Mouse (Mus musculus) G1E (cell line): ENCODE data around the gene Stim1. TPM values are rescaled to one million over a fixed set of nuclear protein-coding genes. Genes with fewer than 3 reads are reported as not detected.

Source experiments
- ATAC-seq: 2 replicates; pipeline ENCODE4 v1.8.0; 2016; ENCODE audit warnings: mild to moderate bottlenecking; ENCODE audit not compliant: insufficient number of reproducible peaks, poor library complexity, low FRiP score, severe bottlenecking; ENCODE audit errors: extremely low read depth
- DNase-seq: peaks from one replicate; pipeline ENCODE4 v3.0.0; 2012; ENCODE audit warnings: low spot score
- H3K27me3 ChIP-seq: 2 replicates; pipeline ENCODE4 v1.6.1; 2012; ENCODE audit warnings: mild to moderate bottlenecking, low read length, inconsistent platforms; ENCODE audit not compliant: insufficient read depth
- H3K36me3 ChIP-seq: replicated peaks from 2 replicates; pipeline ENCODE3; 2012; ENCODE audit warnings: mild to moderate bottlenecking, inconsistent platforms
- H3K4me1 ChIP-seq: 2 replicates; pipeline ENCODE4 v1.6.1; 2012; ENCODE audit warnings: low read depth, low read length, inconsistent platforms, mixed read lengths; ENCODE audit not compliant: insufficient read depth
- H3K4me3 ChIP-seq: 2 replicates; pipeline ENCODE4 v1.5.1; 2012; ENCODE audit warnings: low read depth, mild to moderate bottlenecking, inconsistent platforms, low read length, moderate library complexity, mixed read lengths
- H3K9me3 ChIP-seq: replicated peaks from 2 replicates; pipeline ENCODE4 v1.6.1; 2012; ENCODE audit warnings: inconsistent platforms
- CTCF ChIP-seq: IDR thresholded peaks from 2 replicates; pipeline ENCODE4 v1.5.1; 2012; ENCODE audit warnings: low read depth, low read length, inconsistent platforms, mixed read lengths
- GATA1 ChIP-seq: IDR thresholded peaks from 2 replicates; pipeline ENCODE4 v1.6.1; 2012; ENCODE audit warnings: borderline replicate concordance, low read length, inconsistent platforms, mixed read lengths
- GATA2 ChIP-seq: IDR thresholded peaks from 2 replicates; pipeline ENCODE4 v1.6.1; 2012; ENCODE audit warnings: low read depth, low read length, inconsistent platforms, borderline replicate concordance
- POLR2AphosphoS5 ChIP-seq: IDR thresholded peaks from 2 replicates; pipeline ENCODE4 v1.6.1; 2012; ENCODE audit warnings: low read depth, low read length, inconsistent platforms; ENCODE audit not compliant: insufficient replicate concordance
- TAL1 ChIP-seq: conservative IDR thresholded peaks from 2 replicates; pipeline ENCODE4 v1.6.1; 2012; ENCODE audit warnings: low read depth, low read length, inconsistent platforms, mixed read lengths
- polyA plus RNA-seq: library from polyadenylated mRNA; stranded (reverse); fragments of >175 nt; gene quantifications from 2 replicates; pipeline ENCODE4 v1.2.3, GENCODE M21; 2012
- total RNA-seq, 2 experiments: library from RNA; stranded (forward) in 1 of 2; stranded (reverse) in 1 of 2; fragments of 200-1000 nt in 1 of 2; fragments of >200 nt in 1 of 2; fragmentation: Nextera tagmentation in 1 of 2; gene quantifications; 2 replicates each; pipeline ENCODE4 v1.2.3; 2014 to 2017

Gene Stim1
- total and polyA plus RNA-seq, 3 experiments = 24.2 to 35.8 (median 27.3) TPM

- Histone ChIP-seq H3K36me3 (peaks cover 14% of the 10 kb centered on the region), H3K4me3 (no peak overlapping the region), H3K9me3 (no peaks in the 10 kb centered on the region), H3K4me1 (no peaks in the 10 kb centered on the region), H3K27me3 (no peaks in the 10 kb centered on the region)
- TF ChIP-seq TAL1 (no peak), CTCF (no peak), GATA2 (no peak), POLR2AphosphoS5 (no peak), GATA1 (no peak)
- DNase-seq = no peak
- ATAC-seq = no peak
These were observed 24.6 kb downstream of the Stim1 start for GRCm38 (mm10) chr7:102292228-102292627.

GRCm38 (mm10) chr7:102293234-102293633, 25.6 kb downstream of the Stim1 start:
- peaks cover 10% of the 10 kb centered on the region for H3K36me3 ChIP-seq
- H3K27me3 ChIP-seq = no peaks in the 10 kb centered on the region
- TF ChIP-seq GATA2 = no peak
- TF ChIP-seq TAL1 = no peak
- TF ChIP-seq CTCF = no peak
- TF ChIP-seq POLR2AphosphoS5 = no peak
- no peak for TF ChIP-seq GATA1
- no peaks in the 10 kb centered on the region for H3K9me3 ChIP-seq
- H3K4me3 ChIP-seq = no peak overlapping the region
- DNase-seq (no peak), ATAC-seq (no peak)
- no peaks in the 10 kb centered on the region for H3K4me1 ChIP-seq

- ATAC-seq (no peak), DNase-seq (no peak)
- no peaks in the 10 kb centered on the region for H3K4me1 ChIP-seq
- TF ChIP-seq CTCF (no peak), POLR2AphosphoS5 (no peak), GATA2 (no peak), TAL1 (no peak), GATA1 (no peak)
- peaks cover 8% of the 10 kb centered on the region for H3K36me3 ChIP-seq
- H3K9me3 ChIP-seq = no peaks in the 10 kb centered on the region
- H3K4me3 ChIP-seq = no peak overlapping the region
- H3K27me3 ChIP-seq = no peaks in the 10 kb centered on the region
These were observed 33.2 kb downstream of the Stim1 start for GRCm38 (mm10) chr7:102300761-102301160.

GRCm38 (mm10) chr7:102302471-102302870, 34.9 kb downstream of the Stim1 start:
- ATAC-seq (no peak), DNase-seq (no peak)
- Histone ChIP-seq H3K27me3 (no peaks in the 10 kb centered on the region), H3K36me3 (peaks cover 3% of the 10 kb centered on the region), H3K4me1 (no peaks in the 10 kb centered on the region), H3K9me3 (no peaks in the 10 kb centered on the region), H3K4me3 (no peak overlapping the region)
- no peak for TF ChIP-seq GATA1
- TF ChIP-seq CTCF = no peak
- no peak for TF ChIP-seq POLR2AphosphoS5
- no peak for TF ChIP-seq GATA2
- no peak for TF ChIP-seq TAL1

GRCm38 (mm10) chr7:102305596-102305995, 38.0 kb downstream of the Stim1 start:
- ATAC-seq (no peak), DNase-seq (no peak)
- no peaks in the 10 kb centered on the region for H3K4me1 ChIP-seq
- no peaks in the 10 kb centered on the region for H3K9me3 ChIP-seq
- TF ChIP-seq GATA2 = no peak
- no peak for TF ChIP-seq GATA1
- TF ChIP-seq TAL1 = no peak
- no peak for TF ChIP-seq POLR2AphosphoS5
- no peak for TF ChIP-seq CTCF
- no peaks in the 10 kb centered on the region for H3K27me3 ChIP-seq
- H3K4me3 ChIP-seq = no peak overlapping the region
- peaks cover 7% of the 10 kb centered on the region for H3K36me3 ChIP-seq

GRCm38 (mm10) chr7:102310266-102310665, 42.7 kb downstream of the Stim1 start:
- no peak for ATAC-seq
- TF ChIP-seq GATA1 (no peak), CTCF (no peak)
- Histone ChIP-seq H3K9me3 (no peaks in the 10 kb centered on the region), H3K36me3 (peaks cover 5% of the 10 kb centered on the region), H3K4me1 (peaks cover 18% of the 10 kb centered on the region), H3K27me3 (no peaks in the 10 kb centered on the region), H3K4me3 (no peak overlapping the region)
- no peak for DNase-seq

- Histone ChIP-seq H3K36me3 (peaks cover 5% of the 10 kb centered on the region), H3K4me1 (peaks cover 24% of the 10 kb centered on the region), H3K27me3 (no peaks in the 10 kb centered on the region), H3K4me3 (no peak overlapping the region), H3K9me3 (no peaks in the 10 kb centered on the region)
- TF ChIP-seq POLR2AphosphoS5 (no peak), GATA2 (no peak), GATA1 (no peak), TAL1 (no peak), CTCF (no peak)
- no peak for ATAC-seq
- DNase-seq = no peak
These were observed 43.2 kb downstream of the Stim1 start for GRCm38 (mm10) chr7:102310821-102311220.
